Comparison of ENCODE assay signal across 9 mouse cellular contexts in the genomic region with DNA sequence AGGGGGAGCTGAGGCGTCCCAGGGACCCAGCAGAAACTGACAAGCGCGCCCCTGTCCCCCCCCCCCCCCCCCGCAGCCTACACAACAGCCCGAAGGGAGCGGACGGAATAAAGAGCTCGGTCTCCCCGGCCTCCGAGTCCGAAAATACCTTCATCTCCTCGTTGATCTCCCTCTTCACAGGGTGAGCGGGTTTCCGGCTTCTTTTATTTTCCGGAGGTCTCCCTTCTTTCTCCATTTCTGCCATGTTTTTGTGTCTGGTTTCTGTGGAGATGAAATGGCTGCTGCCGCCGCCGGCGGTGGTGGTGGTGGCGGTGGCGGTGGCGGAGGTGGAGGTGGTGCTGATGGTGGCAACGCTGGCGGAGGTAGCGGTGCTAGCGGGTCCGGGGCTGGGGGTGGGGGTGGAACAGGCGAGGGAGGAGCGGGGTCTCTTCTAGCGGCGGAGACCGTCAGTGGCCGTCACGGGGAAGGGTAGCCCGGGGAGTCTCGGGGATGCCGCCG. TPM values are rescaled to one million over a fixed set of nuclear protein-coding genes. Genes with fewer than 3 reads are reported as not detected.
DNase-seq lines count a peak whose midpoint lies in the region; ATAC-seq and TF ChIP-seq lines count a peak whose summit lies in the region.
"Had no signal": no experiment of that assay in that cellular context is flagged by ENCODE, and none has a peak within 500 bp of the region (broad histone marks: within the 10 kb centered on the region; RNA-seq: fewer than 3 reads in every experiment).

No protein-coding gene starts in this region.

- 1% methylated on average over 35 of the region's 38 CpGs for WGBS in spleen, adult 2 months
- WGBS in liver, embryonic 12.5 days (ENCODE audit: insufficient replicate concordance), result under 1% methylated on average over 34 of the region's 38 CpGs
- under 1% methylated on average over 27 of the region's 38 CpGs for WGBS in stomach, postnatal 0 days

- H3K27ac ChIP-seq in spleen, adult 2 months (ENCODE audit: insufficient read depth, low read length), result no peak overlapping the region
- no peak overlapping the region for H3K27ac ChIP-seq in liver, embryonic 12.5 days
- peak overlapping the region; percentile 56; the same call in 1 of the 2 replicates for H3K27ac ChIP-seq in stomach, postnatal 0 days (replicated peaks)

- 0 out of 2 replicates have a peak, but pooled peaks cover 3% of the 10 kb centered on the region for H3K4me1 ChIP-seq in spleen, adult 2 months (ENCODE audit: control insufficient read depth, insufficient read depth, insufficient read length)
- H3K4me1 ChIP-seq in liver, embryonic 12.5 days, result 0 out of 2 replicates have a peak, but pooled peaks cover 9% of the 10 kb centered on the region
- no peaks in the 10 kb centered on the region for H3K4me1 ChIP-seq in stomach, postnatal 0 days (replicated peaks; ENCODE audit: control insufficient read depth, insufficient read depth)

- peaks cover 24% of the 10 kb centered on the region for H3K27me3 ChIP-seq in spleen, adult 2 months (ENCODE audit: control insufficient read depth, insufficient read depth, low read length)
- peaks cover 91% of the 10 kb centered on the region for H3K27me3 ChIP-seq in liver, embryonic 12.5 days (replicated peaks)
- H3K27me3 ChIP-seq in stomach, postnatal 0 days (ENCODE audit: control insufficient read depth, insufficient read depth, low read length), result no peaks in the 10 kb centered on the region; the same call in 1 of the 2 replicates

- TF ChIP-seq EP300 in stomach, postnatal 0 days (optimal IDR thresholded peaks at IDR 0.05), result no peak

- no peaks in the 10 kb centered on the region for H3K36me3 ChIP-seq in spleen, adult 2 months (ENCODE audit: control insufficient read depth, insufficient read depth, low read length)
- no peaks in the 10 kb centered on the region for H3K36me3 ChIP-seq in liver, embryonic 12.5 days
- H3K36me3 ChIP-seq in stomach, postnatal 0 days (ENCODE audit: control insufficient read depth, insufficient read depth, low read length), result no peaks in the 10 kb centered on the region

- no peak for DNase-seq in cerebellum, adult 9-11 months
- no peak for DNase-seq in spleen, adult 2 months (ENCODE audit: low read depth in 1 of 2, low spot score in 2 of 2)
- DNase-seq in spleen, postnatal 36 days (ENCODE audit: low spot score in 2 of 2), result no peak
- DNase-seq in heart, postnatal 4 days, result peak; percentile 37
- peak; percentile 22 for DNase-seq in stomach, postnatal 0 days (ENCODE audit: low spot score)
- no peak for DNase-seq in ovary, postnatal 14 days (ENCODE audit: low spot score)

- H3K9me3 ChIP-seq in liver, embryonic 12.5 days (replicated peaks), result no peaks in the 10 kb centered on the region
- no peaks in the 10 kb centered on the region for H3K9me3 ChIP-seq in stomach, postnatal 0 days (ENCODE audit: control insufficient read depth, low read length)

- peak overlapping the region; percentile 39; the same call in 1 of the 2 replicates for H3K9ac ChIP-seq in liver, embryonic 12.5 days
- peak overlapping the region; percentile 69 for H3K9ac ChIP-seq in stomach, postnatal 0 days (ENCODE audit: low read length)

- peak; percentile 17; the same call in 1 of the 2 replicates for ATAC-seq in cerebellum, adult (ENCODE audit: insufficient number of reproducible peaks, low FRiP score, low TSS enrichment)
- ATAC-seq in liver, embryonic 12.5 days, result no peak
- no peak for ATAC-seq in stomach, postnatal 0 days (ENCODE audit: low FRiP score, low TSS enrichment)

- peak overlapping the region; percentile 77 for H3K4me2 ChIP-seq in liver, embryonic 12.5 days
- H3K4me2 ChIP-seq in stomach, postnatal 0 days (replicated peaks; ENCODE audit: low read depth), result peak overlapping the region; percentile 90

- peak overlapping the region; percentile 38; the same call in 1 of the 2 replicates for H3K4me3 ChIP-seq in spleen, adult 2 months (ENCODE audit: extremely low read depth, insufficient read depth, insufficient read length)
- peak overlapping the region; percentile 57 for H3K4me3 ChIP-seq in liver, embryonic 12.5 days
- peak overlapping the region; percentile 69 for H3K4me3 ChIP-seq in stomach, postnatal 0 days (ENCODE audit: low read depth, low read length)

- no peak for TF ChIP-seq CTCF in spleen, adult 2 months (IDR thresholded peaks at IDR 0.05; ENCODE audit: extremely low read depth, insufficient read depth, insufficient read length, insufficient replicate concordance)
- TF ChIP-seq CTCF in stomach, postnatal 0 days (IDR thresholded peaks at IDR 0.05; ENCODE audit: low read depth), result no peak

- no peak for TF ChIP-seq POLR2A in spleen, adult 2 months (IDR thresholded peaks at IDR 0.05; ENCODE audit: low read depth, low read length)

RNA-seq across cellular contexts. Expression of a gene that starts 0.5 kb away (rescaled TPM):
- polyA plus RNA-seq in spleen, adult 2 months (2012; rRNA removed), result 0.02 and 0.04 TPM in 2 replicates
- total RNA-seq in heart, postnatal 4 days (2021), result 10 to 100 TPM; 12.2 to 13.0 TPM
- 0.04 and 0.16 TPM in 2 replicates for polyA plus RNA-seq in liver, embryonic 12.5 days (2016; fragmentation: Nextera tagmentation; extraction: Ambion mirVana)
- 0.75 and 1.2 TPM in 2 replicates for polyA plus RNA-seq in stomach, postnatal 0 days (2015; fragmentation: Nextera tagmentation; extraction: Ambion mirVana)
- total RNA-seq: neutrophil, adult 5-6 weeks had no signal

RNA-seq across cellular contexts. Expression of a gene that starts 0.6 kb away (rescaled TPM):
- polyA plus RNA-seq in spleen, adult 2 months (2012; rRNA removed), result not detected in 2 replicates
- 1 to 10 TPM; 1.0 to 1.1 TPM for total RNA-seq in heart, postnatal 4 days (2021)
- polyA plus RNA-seq in liver, embryonic 12.5 days (2016; fragmentation: Nextera tagmentation; extraction: Ambion mirVana), result not detected in 2 replicates
- 0.18 and 0.48 TPM in 2 replicates for polyA plus RNA-seq in stomach, postnatal 0 days (2015; fragmentation: Nextera tagmentation; extraction: Ambion mirVana)
- total RNA-seq: neutrophil, adult 5-6 weeks had no signal

RNA-seq across cellular contexts. Expression of a gene that starts 47.4 kb away (rescaled TPM):
- polyA plus RNA-seq in spleen, adult 2 months (2012; rRNA removed), result 4.6 and 5.4 TPM in 2 replicates
- 10 to 100 TPM; 20.5 to 21.6 TPM for total RNA-seq in heart, postnatal 4 days (2021)
- 10.1 and 10.2 TPM in 2 replicates for polyA plus RNA-seq in liver, embryonic 12.5 days (2016; fragmentation: Nextera tagmentation; extraction: Ambion mirVana)
- polyA plus RNA-seq in stomach, postnatal 0 days (2015; fragmentation: Nextera tagmentation; extraction: Ambion mirVana), result 6.1 and 6.2 TPM in 2 replicates

Comparison
In these comparisons a context has a peak if more than half of its experiments do, and no peak if none do; other contexts are left out.
1. DNase-seq: peak in heart, postnatal 4 days (single experiment) and stomach, postnatal 0 days (single experiment); none in cerebellum, adult 9-11 months (single experiment), spleen, adult 2 months (0 of 2), spleen, postnatal 36 days (0 of 2) and ovary, postnatal 14 days (single experiment).
2. Peak in every context shown above with its lines, with median percentiles within 50 percentile points of each other: H3K4me3 ChIP-seq.